Mouse (Mus musculus): Measurements from ENCODE around the gene Fam107b. TPM values are rescaled to one million over a fixed set of nuclear protein-coding genes. Genes with fewer than 3 reads are reported as not detected.

Fam107b gene
- polyA plus RNA-seq, 1 experiment from 2014 or later, result 75.4 TPM

GRCm38 (mm10) chr2:3773089-3773488 is 202.8 kb downstream of the Fam107b start:
- Histone ChIP-seq H3K4me1 (ENCODE audit: control insufficient read depth, insufficient read depth, low read length) (no peaks in the 10 kb centered on the region), H3K36me3 (ENCODE audit: control insufficient read depth, insufficient read depth, low read length) (peaks cover under 1% of the 10 kb centered on the region; the same call in 1 of the 2 replicates), H3K27me3 (replicated peaks; ENCODE audit: control insufficient read depth, insufficient read depth, low read length) (no peaks in the 10 kb centered on the region), H3K4me3 (ENCODE audit: low read depth, low read length) (no peak overlapping the region), H3K9ac (ENCODE audit: low read length) (no peak overlapping the region), H3K4me2 (ENCODE audit: low read length) (no peak overlapping the region), H3K27ac (ENCODE audit: low read depth, low read length) (no peak overlapping the region), H3K9me3 (replicated peaks; ENCODE audit: control insufficient read depth, low read length) (no peaks in the 10 kb centered on the region)
- 56% methylated on average over 4 of the region's 4 CpGs for WGBS
- DNase-seq (ENCODE audit: low spot score), result no peak
- ATAC-seq, result no peak

GRCm38 (mm10) chr2:3775569-3775968 is 205.3 kb downstream of the Fam107b start:
- no peak for ATAC-seq
- no peak overlapping the region for H3K4me3 ChIP-seq (ENCODE audit: low read depth, low read length)
- DNase-seq (ENCODE audit: low spot score), result no peak
- H3K9me3 ChIP-seq (replicated peaks; ENCODE audit: control insufficient read depth, low read length), result no peaks in the 10 kb centered on the region
- 96% methylated on average over 3 of the region's 3 CpGs for WGBS
- no peak overlapping the region for H3K4me2 ChIP-seq (ENCODE audit: low read length)
- H3K4me1 ChIP-seq (ENCODE audit: control insufficient read depth, insufficient read depth, low read length), result no peaks in the 10 kb centered on the region
- no peaks in the 10 kb centered on the region for H3K27me3 ChIP-seq (replicated peaks; ENCODE audit: control insufficient read depth, insufficient read depth, low read length)
- no peak overlapping the region for H3K27ac ChIP-seq (ENCODE audit: low read depth, low read length)
- H3K9ac ChIP-seq (ENCODE audit: low read length), result no peak overlapping the region
- H3K36me3 ChIP-seq (ENCODE audit: control insufficient read depth, insufficient read depth, low read length), result peaks cover 20% of the 10 kb centered on the region

DNA sequence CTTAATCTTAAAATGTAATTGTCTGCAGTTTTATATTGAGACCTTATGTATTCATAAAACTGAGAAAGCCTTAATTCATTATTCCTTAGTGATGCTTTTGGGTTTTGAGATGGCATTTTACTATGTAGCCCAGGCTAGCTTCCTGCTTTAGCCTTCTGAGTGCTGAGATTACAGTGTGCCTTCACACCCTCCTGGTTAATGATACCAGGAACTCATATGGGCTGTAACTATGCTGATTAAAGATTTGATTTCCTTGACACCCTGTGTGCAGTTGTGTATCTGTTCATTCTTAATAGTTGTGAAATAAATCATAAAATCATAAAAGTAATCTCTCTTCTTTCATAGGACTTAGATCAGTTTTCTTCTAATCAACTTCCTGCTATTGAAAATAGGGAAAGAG is 205.8 kb downstream of the Fam107b start:
- Histone ChIP-seq H3K4me1 (ENCODE audit: control insufficient read depth, insufficient read depth, low read length) (no peaks in the 10 kb centered on the region), H3K36me3 (ENCODE audit: control insufficient read depth, insufficient read depth, low read length) (peaks cover 22% of the 10 kb centered on the region), H3K27me3 (replicated peaks; ENCODE audit: control insufficient read depth, insufficient read depth, low read length) (no peaks in the 10 kb centered on the region), H3K4me3 (ENCODE audit: low read depth, low read length) (no peak overlapping the region), H3K4me2 (ENCODE audit: low read length) (no peak overlapping the region), H3K9ac (ENCODE audit: low read length) (no peak overlapping the region), H3K27ac (ENCODE audit: low read depth, low read length) (no peak overlapping the region), H3K9me3 (replicated peaks; ENCODE audit: control insufficient read depth, low read length) (no peaks in the 10 kb centered on the region)
- no peak for ATAC-seq
- DNase-seq (ENCODE audit: low spot score), result no peak

- 90% methylated on average over 6 of the region's 6 CpGs for WGBS
- H3K27ac ChIP-seq (ENCODE audit: low read depth, low read length), result no peak overlapping the region
- H3K36me3 ChIP-seq (ENCODE audit: control insufficient read depth, insufficient read depth, low read length), result peaks cover 27% of the 10 kb centered on the region
- DNase-seq (ENCODE audit: low spot score), result no peak
- no peak overlapping the region for H3K4me2 ChIP-seq (ENCODE audit: low read length)
- H3K4me1 ChIP-seq (ENCODE audit: control insufficient read depth, insufficient read depth, low read length), result no peaks in the 10 kb centered on the region
- no peak for ATAC-seq
- no peak overlapping the region for H3K4me3 ChIP-seq (ENCODE audit: low read depth, low read length)
- H3K9ac ChIP-seq (ENCODE audit: low read length), result no peak overlapping the region
- no peaks in the 10 kb centered on the region for H3K27me3 ChIP-seq (replicated peaks; ENCODE audit: control insufficient read depth, insufficient read depth, low read length)
- H3K9me3 ChIP-seq (replicated peaks; ENCODE audit: control insufficient read depth, low read length), result no peaks in the 10 kb centered on the region
These were observed 207.4 kb downstream of the Fam107b start for GRCm38 (mm10) chr2:3777696-3778095.

GRCm38 (mm10) chr2:3785546-3785945 is 215.3 kb downstream of the Fam107b start:
- H3K9me3 ChIP-seq (replicated peaks; ENCODE audit: control insufficient read depth, low read length), result no peaks in the 10 kb centered on the region
- no peak overlapping the region for H3K27ac ChIP-seq (ENCODE audit: low read depth, low read length)
- 93% methylated on average over 8 of the region's 8 CpGs for WGBS
- H3K4me3 ChIP-seq (ENCODE audit: low read depth, low read length), result no peak overlapping the region
- H3K36me3 ChIP-seq (ENCODE audit: control insufficient read depth, insufficient read depth, low read length), result peaks cover 8% of the 10 kb centered on the region; the same call in 1 of the 2 replicates
- H3K4me2 ChIP-seq (ENCODE audit: low read length), result no peak overlapping the region
- no peaks in the 10 kb centered on the region for H3K27me3 ChIP-seq (replicated peaks; ENCODE audit: control insufficient read depth, insufficient read depth, low read length)
- DNase-seq (ENCODE audit: low spot score) (no peak), ATAC-seq (no peak)
- no peak overlapping the region for H3K9ac ChIP-seq (ENCODE audit: low read length)
- H3K4me1 ChIP-seq (ENCODE audit: control insufficient read depth, insufficient read depth, low read length), result no peaks in the 10 kb centered on the region

- Histone ChIP-seq H3K27ac (ENCODE audit: low read depth, low read length) (no peak overlapping the region), H3K36me3 (ENCODE audit: control insufficient read depth, insufficient read depth, low read length) (no peaks in the 10 kb centered on the region), H3K4me3 (ENCODE audit: low read depth, low read length) (no peak overlapping the region), H3K9ac (ENCODE audit: low read length) (no peak overlapping the region), H3K9me3 (replicated peaks; ENCODE audit: control insufficient read depth, low read length) (no peaks in the 10 kb centered on the region), H3K4me1 (ENCODE audit: control insufficient read depth, insufficient read depth, low read length) (no peaks in the 10 kb centered on the region), H3K4me2 (ENCODE audit: low read length) (no peak overlapping the region), H3K27me3 (replicated peaks; ENCODE audit: control insufficient read depth, insufficient read depth, low read length) (no peaks in the 10 kb centered on the region)
- no peak for DNase-seq (ENCODE audit: low spot score)
- ATAC-seq, result no peak
These were observed 217.6 kb downstream of the Fam107b start for GRCm38 (mm10) chr2:3787752-3788423.

- Histone ChIP-seq H3K36me3 (ENCODE audit: control insufficient read depth, insufficient read depth, low read length) (no peaks in the 10 kb centered on the region), H3K27ac (ENCODE audit: low read depth, low read length) (no peak overlapping the region), H3K27me3 (replicated peaks; ENCODE audit: control insufficient read depth, insufficient read depth, low read length) (no peaks in the 10 kb centered on the region), H3K4me3 (ENCODE audit: low read depth, low read length) (no peak overlapping the region), H3K4me2 (ENCODE audit: low read length) (no peak overlapping the region), H3K9ac (ENCODE audit: low read length) (no peak overlapping the region), H3K4me1 (ENCODE audit: control insufficient read depth, insufficient read depth, low read length) (no peaks in the 10 kb centered on the region), H3K9me3 (replicated peaks; ENCODE audit: control insufficient read depth, low read length) (no peaks in the 10 kb centered on the region)
- DNase-seq (ENCODE audit: low spot score), result no peak
- 84% methylated on average over 3 of the region's 3 CpGs for WGBS
- no peak for ATAC-seq
These were observed 218.1 kb downstream of the Fam107b start for GRCm38 (mm10) chr2:3788424-3788786.

GRCm38 (mm10) chr2:3796543-3796942 is 226.3 kb downstream of the Fam107b start:
- Histone ChIP-seq H3K36me3 (ENCODE audit: control insufficient read depth, insufficient read depth, low read length) (no peaks in the 10 kb centered on the region), H3K27ac (ENCODE audit: low read depth, low read length) (no peak overlapping the region), H3K9me3 (replicated peaks; ENCODE audit: control insufficient read depth, low read length) (no peaks in the 10 kb centered on the region), H3K27me3 (replicated peaks; ENCODE audit: control insufficient read depth, insufficient read depth, low read length) (no peaks in the 10 kb centered on the region), H3K4me1 (ENCODE audit: control insufficient read depth, insufficient read depth, low read length) (peaks cover 3% of the 10 kb centered on the region; the same call in 1 of the 2 replicates), H3K4me2 (ENCODE audit: low read length) (no peak overlapping the region), H3K4me3 (ENCODE audit: low read depth, low read length) (no peak overlapping the region), H3K9ac (ENCODE audit: low read length) (no peak overlapping the region)
- 81% methylated on average over 5 of the region's 5 CpGs for WGBS
- DNase-seq (ENCODE audit: low spot score) (no peak), ATAC-seq (no peak)

DNA sequence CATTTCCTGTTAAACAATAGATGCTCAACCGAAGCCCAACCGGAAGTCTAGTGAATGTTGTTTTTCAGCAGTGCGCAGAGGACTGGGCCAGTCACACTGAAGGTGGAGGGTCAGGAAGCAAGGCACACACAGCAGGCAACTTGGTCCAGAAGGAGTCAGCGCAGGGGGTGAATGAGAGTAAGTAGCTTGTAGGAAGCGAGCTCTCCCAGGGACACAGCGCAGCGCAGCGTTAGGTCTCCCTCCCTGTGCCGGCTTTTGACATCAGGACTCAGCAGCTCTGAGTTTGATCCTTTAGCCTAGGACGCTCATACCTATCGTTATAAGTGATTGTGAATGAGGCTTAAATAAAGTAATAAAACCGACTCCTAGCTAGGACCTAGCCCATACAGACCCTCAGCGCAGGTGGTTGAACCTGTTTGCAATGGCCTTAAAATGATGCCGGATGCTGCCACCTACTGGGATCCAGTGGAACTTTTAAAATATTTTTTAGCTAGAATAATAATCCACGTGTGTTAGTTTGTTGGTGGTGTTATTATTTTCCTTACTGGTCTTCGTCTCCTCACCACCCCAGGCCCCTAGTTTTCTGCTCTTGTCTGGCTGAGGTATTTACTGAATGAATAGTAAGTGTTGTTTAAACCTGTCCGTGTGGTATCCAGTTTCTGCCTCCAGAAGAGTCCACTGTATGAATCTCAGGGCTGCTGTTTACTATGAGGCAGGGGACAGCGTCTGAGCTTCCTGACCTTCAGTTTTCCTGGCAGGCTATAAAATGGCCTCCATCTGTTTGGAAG is 229.7 kb downstream of the Fam107b start:
- no peaks in the 10 kb centered on the region for H3K36me3 ChIP-seq (ENCODE audit: control insufficient read depth, insufficient read depth, low read length)
- H3K4me2 ChIP-seq (ENCODE audit: low read length), result peak overlapping the region; percentile 45
- DNase-seq (ENCODE audit: low spot score) (peak; percentile 79), ATAC-seq (peak; percentile 85)
- H3K9me3 ChIP-seq (replicated peaks; ENCODE audit: control insufficient read depth, low read length), result no peaks in the 10 kb centered on the region
- H3K9ac ChIP-seq (ENCODE audit: low read length), result peak overlapping the region; percentile 30; the same call in 1 of the 2 replicates
- H3K4me1 ChIP-seq (ENCODE audit: control insufficient read depth, insufficient read depth, low read length), result peaks cover 3% of the 10 kb centered on the region; the same call in 1 of the 2 replicates
- no peaks in the 10 kb centered on the region for H3K27me3 ChIP-seq (replicated peaks; ENCODE audit: control insufficient read depth, insufficient read depth, low read length)
- H3K4me3 ChIP-seq (ENCODE audit: low read depth, low read length), result peak overlapping the region; percentile 15
- WGBS, result 11% methylated on average over 18 of the region's 18 CpGs
- no peak overlapping the region for H3K27ac ChIP-seq (ENCODE audit: low read depth, low read length)
